Mouse (Mus musculus) left cerebral cortex, adult 2 months (tissue): ENCODE measurements around the gene Defb36. TPM values are rescaled to one million over a fixed set of nuclear protein-coding genes. Genes with fewer than 3 reads are reported as not detected.

ENCODE experiments used
- DNase-seq, 2 experiments: peaks; one replicate each; pipeline ENCODE4 v3.0.0; 2021 to 2022; ENCODE audit warnings: low spot score in 2 of 2, mixed read lengths in 1 of 2; ENCODE audit errors: extremely low spot score in 1 of 2
- H3K27ac ChIP-seq: fragments of 200-600 bp; 2 replicates; pipeline ENCODE4 v1.8.1; 2022
- H3K4me3 ChIP-seq: fragments of 200-600 bp; 2 replicates; pipeline ENCODE4 v1.8.1; 2022
- CTCF ChIP-seq: fragments of 200-600 bp; IDR thresholded peaks from 2 replicates; pipeline ENCODE4 v1.8.1; 2022; ENCODE audit warnings: antibody characterized with exemption, mild to moderate bottlenecking, moderate library complexity
- intact Hi-C: fragments of 180-260 bp; cut with DNase I; formaldehyde crosslinking; loops from one replicate; pipeline ENCODE4 v1.15.1; 2025
- total RNA-seq, 2 experiments: library from RNA; stranded (reverse); gene quantifications; 2 replicates each; pipeline ENCODE4 v1.2.3; 2021

Defb36 gene
- total RNA-seq, 2 experiments from 2014 or later = not detected

DNA sequence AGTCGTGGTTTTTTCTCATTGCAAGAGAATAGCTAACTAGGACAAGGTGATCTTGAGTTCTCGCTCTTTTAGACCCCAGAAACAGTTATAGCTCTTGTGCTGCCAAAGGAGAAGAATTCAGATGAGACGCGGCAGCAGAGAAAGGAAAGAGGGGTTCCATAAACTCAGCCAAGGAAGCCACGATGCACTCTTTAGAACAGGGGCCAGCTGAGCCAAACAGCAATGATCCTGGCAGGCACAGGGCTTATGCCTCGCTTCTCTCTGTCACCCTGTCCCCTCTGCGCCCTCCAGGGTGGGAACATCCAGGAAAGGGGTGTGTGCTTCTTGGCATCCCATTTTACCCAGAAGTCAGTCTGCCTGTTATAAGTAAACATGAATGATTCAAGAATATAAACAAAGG lies 4.8 kb upstream of the Defb36 start, which contains the start of gene Defb45:
Gene Defb45 (minus strand): TSS at position 101 of the 400 bp plus-strand sequence.
- DNase-seq = no peak
- Histone ChIP-seq H3K4me3 (no peak within 1 kb of the TSS), H3K27ac (no peak within 1 kb of the TSS)
- TF ChIP-seq CTCF = no peak
- intact Hi-C loops = no loop called here

DNA sequence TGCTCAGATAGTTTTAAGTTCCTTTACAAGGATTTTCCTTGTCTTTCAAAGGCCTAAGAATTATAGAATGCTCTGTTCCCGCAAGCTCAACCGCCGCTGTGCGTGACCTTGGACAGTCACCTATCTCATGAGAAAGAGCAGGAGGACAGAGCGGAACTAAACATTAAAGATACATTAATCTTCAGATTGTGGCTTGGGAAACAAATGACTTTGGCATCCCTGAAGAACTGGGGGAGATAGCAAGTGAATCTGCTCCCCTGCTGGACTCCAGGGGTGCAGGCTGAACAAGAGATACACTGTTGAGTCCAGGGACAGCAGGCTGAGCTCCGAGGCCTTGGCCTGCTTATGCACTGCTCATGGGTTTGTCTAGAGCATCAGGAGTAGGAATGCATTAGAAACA lies 4.1 kb upstream of the Defb36 start:
- intact Hi-C loops = no loop called here
- Histone ChIP-seq H3K4me3 (no peak overlapping the region), H3K27ac (no peak overlapping the region)
- TF ChIP-seq CTCF = no peak
- no peak for DNase-seq

- intact Hi-C loops = no loop called here
- TF ChIP-seq CTCF = peak; percentile 24
Measured at GRCm38 (mm10) chr2:152601275-152601960, 2.7 kb upstream of the Defb36 start.

DNA sequence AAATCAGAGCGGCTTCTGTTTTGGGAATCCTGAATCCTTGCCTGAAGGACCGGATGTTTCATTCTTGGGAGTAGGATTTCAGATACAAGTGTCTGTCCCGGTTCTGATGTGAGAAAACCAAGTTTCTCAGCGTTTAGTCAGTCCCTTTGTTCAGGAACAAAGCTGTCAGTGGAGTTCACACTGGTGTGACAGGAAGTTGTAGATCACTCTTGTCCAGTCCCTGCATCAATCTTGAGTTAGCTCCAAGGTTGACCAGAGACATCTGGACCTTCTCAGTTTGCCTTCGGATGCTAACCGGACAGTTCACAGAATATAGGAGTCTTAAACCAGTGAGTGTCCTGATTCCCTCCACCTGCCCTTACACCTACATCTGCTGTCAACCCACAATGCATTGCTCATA lies 3.6 kb downstream of the Defb36 start:
- no peak overlapping the region for H3K27ac ChIP-seq
- DNase-seq = no peak
- no peak overlapping the region for H3K4me3 ChIP-seq
- no peak for TF ChIP-seq CTCF
- intact Hi-C loops = no loop called here

More at GRCm38 (mm10) chr2:152601275-152601960, 2.7 kb upstream of the Defb36 start:
- no peak overlapping the region for H3K4me3 ChIP-seq
- DNase-seq = no peak
- H3K27ac ChIP-seq = no peak overlapping the region

- no peak overlapping the region for H3K27ac ChIP-seq
- intact Hi-C loops = no loop called here
- no peak; the same call in 1 of the 2 replicates for TF ChIP-seq CTCF
- DNase-seq = no peak
- H3K4me3 ChIP-seq = no peak overlapping the region
Measured at GRCm38 (mm10) chr2:152608719-152609118, 4.6 kb downstream of the Defb36 start.

DNA sequence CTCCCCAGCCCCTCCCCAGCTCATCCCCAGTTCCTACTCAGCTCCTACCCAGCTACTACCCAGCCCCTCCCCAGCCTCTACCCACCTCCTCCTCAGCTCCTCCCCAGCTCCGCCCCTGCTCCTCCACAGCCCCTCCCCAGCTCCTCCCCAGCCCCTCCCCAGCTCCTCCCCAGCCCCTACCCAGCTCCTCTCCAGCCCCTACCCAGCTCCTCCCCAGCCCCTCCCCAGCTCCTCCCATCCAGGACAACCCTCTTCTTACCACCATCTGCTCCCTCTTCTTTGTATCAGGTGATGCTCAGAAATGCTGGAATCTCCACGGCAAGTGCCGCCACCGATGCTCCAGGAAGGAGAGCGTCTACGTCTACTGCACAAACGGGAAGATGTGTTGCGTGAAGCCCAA lies 8.1 kb downstream of the Defb36 start:
- no peak for DNase-seq

DNA sequence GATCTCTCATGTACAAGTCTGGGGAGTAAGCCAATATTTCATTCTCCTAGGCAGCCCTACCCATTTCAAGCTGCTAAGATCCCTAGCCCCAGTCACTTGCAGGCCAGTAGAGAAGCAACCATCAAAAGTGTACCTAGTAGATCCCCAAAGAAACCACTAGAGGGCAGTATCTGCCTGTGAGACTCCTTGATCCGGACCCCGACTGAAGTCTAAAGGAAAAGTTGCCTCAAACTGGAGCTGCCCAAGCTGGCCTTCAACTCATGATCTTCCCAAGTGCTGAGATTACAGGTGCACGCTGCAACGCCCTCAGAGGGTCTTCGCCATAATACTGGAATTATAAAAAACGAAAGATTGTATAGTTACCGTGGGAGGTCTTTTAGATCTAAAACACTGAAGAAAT lies 11.4 kb downstream of the Defb36 start:
- TF ChIP-seq CTCF = peak; percentile 96
- H3K4me3 ChIP-seq = no peak overlapping the region
- peak; percentile 46 to 51 for DNase-seq
- intact Hi-C loops = loop anchor here (1.0 to 5.0 kb wide), 3 partner anchors 42 to 215 kb away; partner anchors contain the start of gene Bcl2l1
- no peak overlapping the region for H3K27ac ChIP-seq

More for the DNA sequence above, 8.1 kb downstream of the Defb36 start:
- Histone ChIP-seq H3K27ac (no peak overlapping the region), H3K4me3 (no peak overlapping the region)
- TF ChIP-seq CTCF = no peak
- intact Hi-C loops = no loop called here

DNA sequence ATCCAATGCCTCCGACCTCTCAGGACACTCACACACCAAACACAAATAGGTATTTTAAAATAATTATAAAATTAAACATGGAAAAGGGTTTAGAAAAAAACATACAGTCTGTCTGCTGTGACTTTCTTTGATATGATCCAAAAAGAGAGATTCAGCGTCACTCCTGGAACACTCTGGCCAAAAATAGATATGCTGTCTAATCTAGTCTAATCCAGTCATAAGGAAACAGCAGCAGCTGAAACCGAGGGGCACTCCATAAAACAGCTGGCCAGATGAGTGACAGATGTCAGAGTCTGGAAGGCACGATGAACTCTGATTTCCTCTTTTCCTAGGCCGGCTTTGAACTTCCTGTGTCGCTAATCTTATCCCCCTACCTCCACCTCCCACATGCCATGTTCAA lies 12.3 kb downstream of the Defb36 start:
- H3K27ac ChIP-seq = no peak overlapping the region
- H3K4me3 ChIP-seq = no peak overlapping the region
- intact Hi-C loops = loop anchor here (5.0 kb wide), 1 partner anchor 61 kb away; no protein-coding TSS in a partner anchor
- no peak for DNase-seq
- TF ChIP-seq CTCF = no peak

DNA sequence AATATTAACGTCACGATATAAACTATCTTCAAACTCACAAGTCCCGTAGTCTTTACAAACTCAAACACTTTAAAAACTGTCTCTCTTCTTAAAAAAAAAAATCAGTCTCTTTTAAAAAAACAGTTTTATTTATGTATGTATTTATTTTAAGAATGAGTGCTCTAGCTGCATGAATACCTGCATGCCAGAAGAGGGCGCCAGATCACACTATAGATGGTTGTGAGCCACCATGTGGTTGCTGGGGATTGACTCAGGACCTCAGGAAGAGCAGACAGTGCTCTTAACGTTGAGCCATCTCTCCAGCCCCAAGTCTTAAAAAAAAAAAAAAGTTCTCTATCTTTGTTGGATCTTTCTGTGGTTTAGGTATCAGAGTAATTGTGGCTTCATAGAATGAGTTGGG lies 13.2 kb downstream of the Defb36 start:
- Histone ChIP-seq H3K4me3 (no peak overlapping the region), H3K27ac (no peak overlapping the region)
- intact Hi-C loops = loop anchor here (5.0 kb wide), 1 partner anchor 60 kb away; no protein-coding TSS in a partner anchor
- DNase-seq = no peak
- peak; percentile 40 for TF ChIP-seq CTCF

DNA sequence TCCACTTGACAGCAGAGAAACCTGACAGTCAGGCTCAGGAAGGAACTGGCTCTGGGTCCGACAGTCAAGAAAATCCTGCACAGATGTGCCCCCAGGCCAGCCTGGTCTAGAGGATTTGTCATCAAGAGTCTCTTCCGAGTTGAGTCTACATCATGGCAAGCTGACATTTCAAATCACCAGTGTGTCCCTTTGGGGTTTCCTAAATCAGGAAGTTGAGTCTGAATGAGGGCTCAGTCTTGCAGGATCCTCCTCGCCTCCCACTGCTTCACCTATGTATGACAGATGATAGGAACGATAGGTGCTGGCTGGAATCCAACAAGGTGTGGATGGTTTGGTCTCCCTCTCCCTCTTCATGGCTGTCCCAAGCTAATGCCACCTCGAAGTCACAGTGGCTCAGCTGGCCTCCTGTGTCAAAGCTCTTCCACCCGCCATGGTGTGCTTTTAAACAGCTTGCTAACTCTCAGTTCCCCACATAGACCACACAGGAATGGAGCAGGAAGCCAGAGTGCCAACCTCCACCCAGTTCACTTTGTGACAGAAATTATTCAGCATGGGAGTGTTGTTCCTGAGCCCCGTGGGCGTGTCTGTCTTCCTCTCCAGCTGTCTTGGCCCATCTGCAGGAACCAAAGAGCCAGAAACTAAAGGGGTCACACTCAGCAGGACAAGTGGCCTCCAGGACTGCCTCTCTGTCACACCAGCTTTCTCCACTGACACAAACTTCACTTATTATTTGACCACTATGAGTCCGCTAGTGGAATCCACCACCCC lies 16.4 kb downstream of the Defb36 start:
- no peak for TF ChIP-seq CTCF
- H3K4me3 ChIP-seq = no peak overlapping the region
- intact Hi-C loops = no loop called here
- no peak overlapping the region for H3K27ac ChIP-seq
- DNase-seq = peak; percentile 15 to 30

- no peak overlapping the region for H3K27ac ChIP-seq
- DNase-seq = no peak
- intact Hi-C loops = no loop called here
- TF ChIP-seq CTCF = no peak
- no peak overlapping the region for H3K4me3 ChIP-seq
Measured at GRCm38 (mm10) chr2:152622151-152622550, 18.0 kb downstream of the Defb36 start.

- no peak for TF ChIP-seq CTCF
- intact Hi-C loops = no loop called here
- no peak within 1 kb of the TSS for H3K4me3 ChIP-seq
Measured at GRCm38 (mm10) chr2:152622953-152623352, 18.8 kb downstream of the Defb36 start, which contains the start of gene Defb25. Gene Defb25, minus strand, starts transcription at chr2:152623053.

More at GRCm38 (mm10) chr2:152622953-152623352, 18.8 kb downstream of the Defb36 start, which contains the start of gene Defb25:
- no peak within 1 kb of the TSS for H3K27ac ChIP-seq
- DNase-seq = no peak
